Mouse (Mus musculus): ENCODE data around the gene Galnt2.

Galnt2 gene

GRCm38 (mm10) chr8:124323356-124323755 lies 92.2 kb downstream of the Galnt2 start:
- in situ Hi-C loops (cut with MboI) = no loop called here

GRCm38 (mm10) chr8:124328259-124328658 lies 97.1 kb downstream of the Galnt2 start:
- in situ Hi-C loops (cut with MboI) = no loop called here

- in situ Hi-C loops (cut with MboI) = no loop called here
Measured at GRCm38 (mm10) chr8:124329690-124330089, 98.5 kb downstream of the Galnt2 start.

GRCm38 (mm10) chr8:124330433-124330832 lies 99.2 kb downstream of the Galnt2 start:
- in situ Hi-C loops (cut with MboI) = no loop called here

DNA sequence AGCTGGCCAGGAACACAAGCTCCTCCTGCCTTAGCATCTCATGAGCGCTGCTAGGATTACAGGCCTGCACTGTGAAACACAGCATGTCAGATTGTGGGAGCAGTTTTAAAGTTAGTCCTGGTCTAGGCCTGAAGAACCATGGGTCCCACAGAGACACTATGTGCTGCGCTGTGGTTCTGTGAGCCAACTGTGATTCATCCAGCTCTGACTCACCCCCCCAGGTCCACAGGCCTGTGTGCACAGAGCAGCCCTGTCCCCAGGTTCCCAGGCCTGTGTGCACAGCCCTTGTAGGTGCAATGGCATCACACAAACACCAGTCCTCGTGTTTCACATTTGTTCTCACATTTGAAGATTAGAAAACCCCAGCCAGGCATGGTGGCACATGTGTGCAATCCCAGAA lies 99.9 kb downstream of the Galnt2 start:
- in situ Hi-C loops (cut with MboI) = no loop called here

DNA sequence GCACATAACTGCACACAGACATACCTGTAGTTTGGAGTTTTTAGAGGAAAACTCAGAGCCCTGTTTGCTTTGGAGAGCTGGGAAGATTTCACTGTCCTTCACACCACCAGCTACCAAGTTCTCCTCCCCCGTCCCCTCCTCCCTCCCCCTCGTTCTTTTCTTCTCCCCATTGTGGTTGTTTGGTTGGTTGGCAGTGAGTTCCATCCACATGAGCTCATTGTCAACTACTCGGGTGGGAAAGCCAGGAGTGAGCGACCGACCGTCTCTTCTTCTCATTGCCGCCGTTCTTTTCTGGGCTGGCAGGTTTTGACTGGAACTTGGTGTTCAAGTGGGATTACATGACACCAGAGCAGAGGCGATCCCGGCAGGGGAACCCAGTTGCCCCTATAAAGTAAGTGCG lies 100.5 kb downstream of the Galnt2 start:
- in situ Hi-C loops (cut with MboI) = no loop called here

- in situ Hi-C loops (cut with MboI) = no loop called here
Measured at GRCm38 (mm10) chr8:124336302-124336701, 105.1 kb downstream of the Galnt2 start.

GRCm38 (mm10) chr8:124339742-124340141 lies 108.6 kb downstream of the Galnt2 start:
- in situ Hi-C loops (cut with MboI) = loop anchor here (10.0 kb wide), 1 partner anchor 285 kb away; no protein-coding TSS in a partner anchor

- in situ Hi-C loops (cut with MboI) = loop anchor here (10.0 kb wide), 1 partner anchor 286 kb away; no protein-coding TSS in a partner anchor
Measured at GRCm38 (mm10) chr8:124340360-124341068, 109.3 kb downstream of the Galnt2 start.

DNA sequence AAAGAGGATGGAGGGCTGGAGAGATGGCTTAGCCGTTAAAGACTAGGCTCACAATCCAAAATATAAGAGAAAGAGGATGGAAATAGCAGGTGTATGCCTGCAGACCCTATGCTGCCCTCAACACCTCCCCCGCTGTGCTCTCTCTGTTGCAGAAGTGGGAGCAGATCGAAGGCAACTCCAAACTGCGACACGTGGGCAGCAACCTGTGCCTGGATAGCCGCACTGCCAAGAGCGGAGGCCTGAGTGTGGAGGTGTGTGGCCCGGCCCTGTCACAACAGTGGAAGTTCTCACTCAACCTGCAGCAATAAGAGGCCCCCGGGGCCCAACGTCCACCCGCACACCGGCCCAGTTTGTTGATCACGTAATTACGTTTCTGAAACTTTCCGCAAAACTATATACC lies 112.0 kb downstream of the Galnt2 start:
- in situ Hi-C loops (cut with MboI) = loop anchor here (10.0 kb wide), 1 partner anchor 288 kb away; no protein-coding TSS in a partner anchor

- in situ Hi-C loops (cut with MboI) = loop anchor here (10.0 kb wide), 1 partner anchor 289 kb away; no protein-coding TSS in a partner anchor
Measured at GRCm38 (mm10) chr8:124343991-124344390, 112.8 kb downstream of the Galnt2 start.

DNA sequence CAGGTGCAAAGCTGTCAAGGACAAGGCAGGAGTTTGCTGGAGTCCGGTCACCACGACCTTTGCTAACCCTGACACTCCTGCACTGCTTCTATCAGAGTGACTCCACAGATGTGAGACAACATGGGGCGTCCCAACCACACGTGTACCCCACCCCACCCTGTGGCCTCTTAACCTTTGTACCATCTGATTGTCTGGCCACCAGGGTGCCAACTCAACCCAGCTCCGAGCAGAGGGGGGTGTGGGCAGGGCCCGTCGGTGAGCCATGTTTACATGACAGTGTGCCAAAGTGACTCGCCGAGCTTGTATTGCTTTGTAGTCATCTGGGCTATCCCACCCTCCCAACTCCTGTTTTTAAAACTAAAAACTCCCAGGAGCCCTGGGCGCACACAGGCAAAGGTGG lies 113.9 kb downstream of the Galnt2 start:
- in situ Hi-C loops (cut with MboI) = loop anchor here (10.0 kb wide), 1 partner anchor 290 kb away; no protein-coding TSS in a partner anchor

GRCm38 (mm10) chr8:124346852-124347523 lies 115.8 kb downstream of the Galnt2 start:
- in situ Hi-C loops (cut with MboI) = loop anchor here (10.0 kb wide), 1 partner anchor 292 kb away; no protein-coding TSS in a partner anchor

- in situ Hi-C loops (cut with MboI) = loop anchor here (10.0 kb wide), 1 partner anchor 293 kb away; no protein-coding TSS in a partner anchor
Measured at GRCm38 (mm10) chr8:124348087-124348486, 116.9 kb downstream of the Galnt2 start.

DNA sequence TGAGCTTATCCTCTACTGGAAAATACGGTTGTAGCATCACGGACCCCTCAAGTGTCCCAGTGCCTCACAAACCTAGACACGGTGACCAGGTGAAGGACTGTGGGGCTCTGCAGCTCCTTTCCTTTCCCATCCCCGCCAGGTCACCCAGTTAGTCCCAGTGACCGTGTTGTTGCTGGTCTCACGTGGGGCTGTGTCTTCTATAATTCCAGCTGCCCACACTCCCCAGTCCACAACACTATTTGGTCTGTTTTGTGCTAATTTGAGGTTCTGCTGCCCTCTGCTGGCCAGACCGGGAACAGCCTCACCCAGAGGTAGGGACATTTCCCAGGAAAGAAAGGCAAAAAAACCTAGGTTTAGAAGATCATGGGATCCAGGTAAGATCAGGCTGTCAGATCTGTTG lies 118.5 kb downstream of the Galnt2 start:
- in situ Hi-C loops (cut with MboI) = loop anchor here (10.0 kb wide), 1 partner anchor 295 kb away; no protein-coding TSS in a partner anchor

DNA sequence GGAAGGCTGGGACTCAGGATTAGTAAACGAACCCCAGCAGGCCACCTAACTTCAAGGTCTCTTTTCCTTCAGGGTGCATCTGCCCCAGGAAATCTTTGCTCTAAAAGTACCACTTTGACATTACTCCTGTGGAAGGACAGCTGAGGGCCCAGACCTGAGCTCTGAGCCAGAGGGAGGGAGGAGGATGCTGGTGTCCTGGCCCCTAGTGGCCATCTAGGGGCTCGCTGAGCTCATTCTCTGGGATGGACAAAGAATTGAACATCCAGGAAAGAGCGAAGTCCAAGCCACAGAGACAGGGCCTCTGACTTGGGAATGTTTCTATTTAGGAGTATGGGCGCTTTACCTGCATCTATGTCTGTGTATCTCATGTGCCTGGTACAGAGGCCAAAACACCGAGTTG lies 120.4 kb downstream of the Galnt2 start:
- in situ Hi-C loops (cut with MboI) = no loop called here

DNA sequence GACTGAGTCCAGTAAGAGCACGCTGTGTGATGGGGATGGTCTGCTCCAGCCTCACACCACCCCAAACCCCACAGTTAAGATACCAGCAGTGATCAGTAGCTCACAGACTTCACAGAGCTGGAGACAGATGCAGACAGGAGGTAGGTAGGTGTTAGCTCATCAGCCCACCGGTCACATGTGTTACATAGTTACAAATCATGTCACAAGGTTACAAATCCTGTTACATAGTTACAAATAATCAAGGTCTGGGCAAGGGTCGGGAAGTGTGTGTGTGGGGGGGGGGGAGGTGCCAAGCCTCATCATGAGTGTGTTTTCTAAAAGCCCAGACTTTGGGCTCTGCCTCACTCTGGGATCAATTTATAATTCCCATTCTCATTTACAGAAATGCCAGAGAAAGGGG lies 129.7 kb downstream of the Galnt2 start:
- in situ Hi-C loops (cut with MboI) = no loop called here

DNA sequence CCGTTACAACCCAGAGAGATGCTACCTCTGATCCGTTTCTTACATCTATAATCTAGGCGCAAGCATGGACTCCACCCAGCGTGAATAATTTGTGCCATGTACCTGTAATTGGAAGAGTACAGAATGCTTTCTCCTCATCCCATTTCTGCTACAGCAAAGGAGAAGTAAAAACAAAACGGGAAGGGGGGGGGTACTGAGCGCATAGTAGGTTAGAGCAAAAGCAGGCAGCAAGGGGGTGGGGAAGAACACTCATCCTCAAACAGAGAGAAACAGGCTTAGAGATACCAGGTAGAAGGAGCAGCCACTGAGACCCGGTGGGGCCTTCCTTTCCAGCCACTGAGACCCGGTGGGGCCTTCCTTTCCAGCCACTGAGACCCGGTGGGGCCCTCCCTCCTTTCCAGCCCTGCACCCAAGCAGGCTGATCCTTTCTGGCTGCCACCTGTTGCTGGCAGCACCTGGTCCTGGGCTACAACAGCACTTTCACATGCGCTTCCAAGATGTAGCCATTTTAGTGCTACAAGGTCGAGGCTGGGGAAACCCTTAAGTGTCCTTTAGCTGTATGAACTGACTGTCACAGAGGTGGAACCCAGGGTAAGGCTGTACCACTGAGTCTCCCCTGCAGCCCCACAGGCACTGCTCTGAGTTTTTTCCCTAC lies 130.7 kb downstream of the Galnt2 start:
- in situ Hi-C loops (cut with MboI) = no loop called here

DNA sequence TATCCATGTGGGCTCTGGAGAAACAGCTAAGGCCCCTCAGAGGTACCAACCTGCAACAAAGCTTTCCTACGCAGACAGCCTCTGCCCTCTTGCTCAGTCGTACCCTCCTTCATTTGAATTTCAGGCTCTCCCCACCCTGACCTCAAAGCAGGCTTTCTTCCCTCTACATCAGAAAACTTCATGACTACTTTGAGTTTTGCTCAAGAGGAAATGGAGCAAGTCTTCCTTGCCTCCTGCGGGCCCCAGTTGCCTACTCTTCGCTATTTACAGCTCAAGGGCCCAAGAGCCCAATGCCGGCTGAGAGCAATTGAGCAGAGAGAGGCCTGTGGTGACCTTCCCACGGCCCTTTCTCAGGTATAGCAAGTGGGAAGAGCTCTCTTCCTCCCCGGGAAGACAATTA lies 131.4 kb downstream of the Galnt2 start:
- in situ Hi-C loops (cut with MboI) = no loop called here

GRCm38 (mm10) chr8:124363337-124363736 lies 132.1 kb downstream of the Galnt2 start:
- in situ Hi-C loops (cut with MboI) = no loop called here

DNA sequence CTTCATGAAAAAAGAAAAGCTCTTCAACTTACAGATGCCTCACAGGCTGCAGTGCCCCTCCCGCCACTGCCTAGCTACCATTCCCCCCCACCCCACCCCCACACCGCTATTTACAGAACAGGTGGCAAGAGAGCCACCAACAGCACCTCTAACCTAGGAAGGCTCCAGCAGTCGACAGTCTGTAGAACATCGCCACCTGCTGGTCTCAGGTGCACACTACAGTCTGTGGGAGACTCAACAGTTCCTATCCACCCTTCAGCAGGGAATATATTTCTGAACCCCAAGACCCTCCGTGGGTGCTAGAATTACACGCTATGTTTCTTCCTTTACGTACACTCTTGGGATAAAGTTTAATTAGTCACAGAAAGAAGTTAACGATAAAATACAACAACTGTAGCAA lies 137.0 kb downstream of the Galnt2 start:
- in situ Hi-C loops (cut with MboI) = no loop called here

- in situ Hi-C loops (cut with MboI) = no loop called here
Measured at GRCm38 (mm10) chr8:124370422-124371183, 139.4 kb downstream of the Galnt2 start.
